Mouse (Mus musculus): ENCODE measurements around the gene Gmpr.

DNA sequence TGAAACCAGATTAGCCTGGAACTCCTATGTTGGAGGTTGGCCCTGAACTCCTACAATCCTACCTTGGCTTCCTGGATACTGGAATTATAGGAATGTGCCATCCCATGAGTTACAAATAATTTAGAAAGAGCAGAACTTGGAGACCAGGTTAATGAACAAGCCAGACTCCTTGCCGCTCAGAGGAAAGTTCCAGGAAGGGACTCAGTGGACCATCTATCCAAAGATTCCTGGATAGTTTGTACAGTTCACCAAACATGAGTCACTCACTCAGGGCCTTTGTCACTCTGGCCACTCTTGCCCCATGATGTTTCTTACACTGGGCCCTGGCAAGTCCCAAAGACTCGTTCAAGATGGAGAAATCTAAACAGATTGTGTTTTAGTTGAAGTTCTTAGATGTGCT is 24.0 kb upstream of the Gmpr start:
- TF ChIP-seq CTCF (IDR thresholded peaks at IDR 0.05; ENCODE audit: low read depth) (no peak), EP300 (IDR thresholded peaks at IDR 0.05; ENCODE audit: low read depth) (no peak)

Data from heart, postnatal 0 days (tissue).